Mouse (Mus musculus) erythroblast, embryonic 14.5 days (primary cell): ENCODE measurements around the gene Ttc17.

ENCODE experiments used
- GATA1 ChIP-seq: IDR thresholded peaks from 2 replicates; pipeline ENCODE4 v1.6.1; 2012; ENCODE audit warnings: low read length, inconsistent platforms, mixed read lengths
- TAL1 ChIP-seq: IDR thresholded peaks from 3 replicates; pipeline ENCODE4 v1.6.1; 2012; ENCODE audit warnings: low read length, inconsistent platforms, mixed read lengths

DNA sequence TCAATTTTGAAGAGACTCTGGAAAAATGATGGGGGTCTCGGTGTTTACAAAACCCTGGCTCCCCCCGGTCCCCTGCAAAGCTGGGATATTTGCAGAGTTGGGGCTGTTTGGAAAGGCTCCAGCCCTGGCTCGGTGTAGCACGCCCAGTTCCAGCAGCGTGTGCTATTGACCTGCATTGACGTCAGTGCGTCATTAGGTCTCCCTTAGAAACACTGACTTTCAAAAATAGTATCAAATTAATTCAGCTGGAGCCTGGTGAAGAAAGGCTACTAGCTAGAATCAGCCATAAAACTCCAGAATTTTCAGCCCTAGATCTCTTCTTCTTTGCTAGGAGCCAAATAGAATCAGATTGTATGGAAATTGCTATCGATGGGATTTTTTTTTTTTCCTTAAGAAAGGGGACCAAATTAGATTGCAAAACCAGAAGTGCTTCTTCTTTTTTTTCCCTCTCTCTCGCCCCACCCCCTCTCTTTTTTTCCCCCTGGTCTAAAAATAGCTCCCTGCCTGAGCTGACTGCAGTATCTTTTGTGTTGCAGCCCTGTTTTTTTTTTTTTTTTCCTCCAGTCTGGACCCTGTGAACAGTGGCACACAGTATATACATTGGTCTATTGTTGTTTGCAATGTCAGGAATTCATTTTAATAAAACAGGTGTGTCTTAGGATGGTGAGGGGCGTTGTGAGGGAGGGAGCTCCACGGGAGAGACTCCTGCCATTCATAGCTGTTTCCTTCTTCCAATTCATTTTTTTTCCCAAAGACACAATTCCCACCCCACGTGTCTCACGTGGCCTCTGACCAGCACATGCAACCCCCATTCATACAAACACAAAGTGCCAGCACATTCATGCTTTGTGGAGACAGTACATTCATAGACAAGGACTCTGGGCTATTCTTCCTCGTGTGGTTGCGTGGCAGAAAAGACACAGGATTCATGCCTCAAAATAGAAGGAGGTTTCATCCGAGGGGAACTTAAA is 141.0 kb downstream of the Ttc17 start:
- TF ChIP-seq TAL1 (no peak), GATA1 (no peak)
